Mouse (Mus musculus) left cerebral cortex, adult 11 months (tissue): Measurements from ENCODE around the gene Prkce.

Experiments used
- DNase-seq: peaks from one replicate; pipeline ENCODE4 v3.0.0; 2022; ENCODE audit warnings: low spot score

Gene Prkce

GRCm38 (mm10) chr17:86523843-86524242 is 356.3 kb downstream of the Prkce start:
- DNase-seq = no peak

DNA sequence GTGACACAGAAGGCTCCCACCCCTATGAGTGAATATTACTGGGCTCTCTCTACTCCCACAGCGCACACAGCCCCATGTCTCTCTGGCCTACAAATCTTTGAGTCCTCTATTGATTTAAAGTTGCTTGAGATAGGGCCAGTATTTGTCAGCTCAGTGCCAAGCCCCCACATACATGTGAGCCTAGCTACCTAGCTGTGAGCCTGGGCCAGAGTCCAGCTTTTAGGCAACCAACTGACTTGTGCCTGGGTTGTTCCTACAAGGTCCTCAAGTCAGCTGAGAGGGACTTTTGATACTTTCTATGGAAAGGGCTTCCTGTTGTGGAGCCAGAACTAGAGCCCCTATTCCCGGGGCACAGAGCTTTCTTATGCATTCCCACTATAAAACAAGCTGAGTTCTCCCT is 357.5 kb downstream of the Prkce start:
- no peak for DNase-seq

GRCm38 (mm10) chr17:86526016-86526415 is 358.4 kb downstream of the Prkce start:
- DNase-seq = no peak

DNA sequence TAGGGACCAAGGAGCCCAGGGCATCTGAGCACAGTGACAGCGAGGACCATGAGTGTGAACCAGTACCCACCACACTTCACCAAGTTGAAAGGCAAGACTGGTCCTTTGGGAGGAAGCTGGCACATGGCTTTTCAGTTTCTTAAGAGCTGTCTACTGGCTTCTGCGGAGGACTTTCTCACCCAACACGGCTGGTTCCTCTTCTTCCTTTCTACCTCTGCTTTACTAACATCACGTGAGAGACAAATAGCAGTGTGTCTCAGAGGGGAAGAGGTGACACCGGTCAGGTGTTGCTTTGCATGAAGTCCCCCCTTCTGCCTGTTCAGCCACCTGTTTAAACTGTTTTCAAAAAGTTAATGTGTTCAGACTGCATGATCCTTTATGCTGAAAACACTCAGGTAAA is 359.7 kb downstream of the Prkce start:
- no peak for DNase-seq

DNA sequence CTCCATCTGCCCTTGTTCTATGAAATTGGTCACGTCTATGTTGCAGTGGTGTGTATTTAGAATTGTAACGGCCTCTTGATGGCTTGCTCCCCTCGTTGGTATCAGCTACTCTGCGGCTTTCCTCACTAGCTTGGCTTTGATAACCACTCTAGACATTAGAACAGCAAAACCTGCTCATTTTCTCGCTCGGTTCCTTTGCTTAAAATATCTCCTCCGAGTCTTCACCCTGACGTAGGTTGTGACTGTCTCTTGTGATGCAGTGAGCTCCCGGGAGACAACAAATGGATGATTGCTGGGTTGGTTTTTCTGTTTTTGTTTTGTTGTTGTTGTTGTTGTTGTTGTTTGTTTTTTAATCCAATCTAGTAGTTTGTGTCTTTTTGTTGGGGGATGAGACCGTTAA is 361.4 kb downstream of the Prkce start:
- DNase-seq = no peak

DNA sequence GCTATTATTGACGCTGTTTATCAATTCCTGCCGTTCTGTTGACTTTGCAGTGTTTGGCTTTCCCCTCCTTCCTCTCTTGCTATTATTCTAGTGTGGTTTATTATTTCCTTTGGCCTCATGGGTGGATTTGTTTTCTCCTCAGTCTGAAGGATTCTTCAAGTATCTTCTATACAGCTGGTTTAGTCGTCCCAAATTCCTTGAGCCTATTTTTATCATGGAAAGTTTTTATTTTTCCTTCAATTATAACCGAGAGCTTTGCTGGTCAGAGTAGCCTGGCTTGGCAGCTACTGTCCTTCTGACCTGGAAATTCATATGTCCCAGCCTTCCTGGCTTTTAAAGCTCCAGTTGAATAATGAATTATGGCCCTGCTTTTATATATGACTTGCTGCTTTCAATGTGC is 361.8 kb downstream of the Prkce start:
- no peak for DNase-seq

DNA sequence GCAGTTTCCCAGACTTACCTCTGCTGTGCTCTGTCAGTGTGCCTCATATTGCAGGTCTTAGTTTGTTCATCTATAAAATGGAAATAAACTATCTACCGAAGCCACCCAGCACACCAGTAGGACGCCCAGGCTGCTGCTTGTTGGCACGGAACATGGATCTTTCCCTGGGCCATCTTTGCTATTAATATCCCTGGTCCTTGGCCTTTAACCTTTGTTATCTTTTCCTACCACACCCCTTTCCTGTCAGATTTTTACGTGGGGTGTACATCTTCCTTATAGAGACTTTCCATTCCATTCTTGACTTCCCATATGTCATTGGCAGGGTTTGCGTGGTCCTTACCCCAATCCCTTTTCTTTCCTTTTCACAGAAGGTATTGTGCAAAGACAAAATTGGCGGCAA is 363.6 kb downstream of the Prkce start:
- DNase-seq = no peak

- no peak for DNase-seq
These were observed 365.4 kb downstream of the Prkce start for GRCm38 (mm10) chr17:86532783-86533548.

- DNase-seq = no peak
These were observed 365.9 kb downstream of the Prkce start for GRCm38 (mm10) chr17:86533549-86533851.

- DNase-seq = no peak
These were observed 367.5 kb downstream of the Prkce start for GRCm38 (mm10) chr17:86535096-86535495.

DNA sequence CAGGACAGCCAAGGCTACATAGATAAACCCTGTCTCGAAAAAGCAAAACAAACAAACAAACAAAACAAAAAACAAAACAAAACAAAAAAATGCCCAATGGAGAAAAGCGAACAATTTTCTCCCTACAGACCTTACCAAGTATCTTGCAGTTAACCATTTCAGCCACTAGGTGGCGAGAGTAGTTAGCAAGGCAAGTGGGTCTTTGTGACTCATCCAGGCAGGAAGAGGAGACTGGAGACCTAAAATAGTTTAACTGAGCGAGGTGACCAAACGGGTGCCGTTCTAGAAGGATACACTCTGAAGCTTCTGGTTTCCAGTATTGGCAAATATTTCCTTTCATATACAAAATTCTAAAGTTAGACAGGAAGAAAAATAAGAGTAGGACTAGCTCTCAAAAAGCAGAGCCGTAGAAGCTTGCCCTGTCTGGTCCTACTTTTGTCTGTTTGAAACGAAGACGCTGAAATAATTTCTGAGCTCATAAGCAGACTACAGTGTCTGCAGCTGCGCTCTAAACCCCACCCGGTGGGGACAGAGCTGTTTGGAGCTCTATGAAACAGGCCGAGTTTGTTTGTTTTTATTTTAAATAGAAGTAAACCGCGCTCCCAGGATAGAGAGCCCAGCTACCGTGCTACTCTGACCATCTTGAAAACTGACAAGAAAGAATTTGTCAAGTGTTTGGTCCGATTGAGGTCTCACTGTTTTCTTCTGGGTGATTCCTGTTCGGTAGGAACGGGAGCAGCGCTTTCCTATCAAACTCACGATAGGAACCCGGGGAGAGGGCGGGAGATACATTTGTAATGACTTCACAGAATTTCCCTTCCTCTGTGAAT is 368.5 kb downstream of the Prkce start:
- peak; percentile 81 for DNase-seq

- DNase-seq = no peak
These were observed 372.4 kb downstream of the Prkce start for GRCm38 (mm10) chr17:86539881-86540430.

- no peak for DNase-seq
These were observed 378.9 kb downstream of the Prkce start for GRCm38 (mm10) chr17:86546529-86546928.

- no peak for DNase-seq
These were observed 381.5 kb downstream of the Prkce start for GRCm38 (mm10) chr17:86549128-86549527.

- no peak for DNase-seq
These were observed 384.0 kb downstream of the Prkce start for GRCm38 (mm10) chr17:86551561-86551960.

GRCm38 (mm10) chr17:86551995-86552394 is 384.4 kb downstream of the Prkce start:
- no peak for DNase-seq

- DNase-seq = no peak
These were observed 391.8 kb downstream of the Prkce start for GRCm38 (mm10) chr17:86559206-86559891.

DNA sequence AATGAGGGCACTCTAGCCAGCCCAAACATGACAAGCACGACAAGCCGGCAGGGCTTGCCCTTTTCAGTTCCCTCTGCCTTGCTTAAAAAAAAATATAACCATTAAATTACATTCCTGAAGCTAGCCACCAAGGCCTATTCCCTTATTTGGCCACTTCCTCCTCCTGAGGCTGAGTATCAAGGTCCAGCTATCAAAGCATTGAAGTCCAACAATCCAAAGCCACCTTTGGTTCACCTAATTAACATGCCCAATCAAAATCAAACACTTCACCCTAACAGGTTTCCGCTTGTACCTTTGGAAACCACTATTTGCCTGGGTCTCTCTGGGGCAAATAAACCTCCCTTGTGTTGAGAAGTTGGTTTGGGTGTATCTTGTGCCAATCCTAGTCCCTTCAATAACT is 392.9 kb downstream of the Prkce start:
- no peak for DNase-seq

GRCm38 (mm10) chr17:86570491-86570890 is 402.9 kb downstream of the Prkce start:
- no peak for DNase-seq

DNA sequence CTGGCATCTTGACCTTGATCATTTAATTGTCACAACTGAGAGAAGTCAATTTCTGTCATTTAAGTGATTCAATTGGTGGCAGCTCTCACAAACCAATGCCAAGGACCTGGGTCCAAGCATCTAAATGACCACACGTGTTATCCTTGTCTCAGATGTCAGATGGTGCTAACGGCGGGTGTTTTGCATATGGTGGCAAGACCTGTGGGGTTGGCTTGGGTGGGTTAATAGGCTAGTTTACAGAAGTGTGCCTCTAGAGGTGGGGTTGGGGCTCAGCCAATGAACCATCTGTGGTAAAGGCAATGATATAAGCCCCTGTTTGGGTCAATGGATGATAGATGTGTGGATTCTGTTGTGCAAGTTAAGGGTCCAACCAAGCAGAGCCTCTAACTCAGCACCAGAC is 403.7 kb downstream of the Prkce start:
- no peak for DNase-seq

GRCm38 (mm10) chr17:86572136-86572535 is 404.6 kb downstream of the Prkce start:
- no peak for DNase-seq

GRCm38 (mm10) chr17:86572576-86572975 is 405.0 kb downstream of the Prkce start:
- no peak for DNase-seq
